Mouse (Mus musculus): ENCODE results near the gene Scn4b. TPM values are rescaled to one million over a fixed set of nuclear protein-coding genes. Genes with fewer than 3 reads are reported as not detected.

The Scn4b gene
- polyA plus RNA-seq, 1 experiment = 0.23 TPM

DNA sequence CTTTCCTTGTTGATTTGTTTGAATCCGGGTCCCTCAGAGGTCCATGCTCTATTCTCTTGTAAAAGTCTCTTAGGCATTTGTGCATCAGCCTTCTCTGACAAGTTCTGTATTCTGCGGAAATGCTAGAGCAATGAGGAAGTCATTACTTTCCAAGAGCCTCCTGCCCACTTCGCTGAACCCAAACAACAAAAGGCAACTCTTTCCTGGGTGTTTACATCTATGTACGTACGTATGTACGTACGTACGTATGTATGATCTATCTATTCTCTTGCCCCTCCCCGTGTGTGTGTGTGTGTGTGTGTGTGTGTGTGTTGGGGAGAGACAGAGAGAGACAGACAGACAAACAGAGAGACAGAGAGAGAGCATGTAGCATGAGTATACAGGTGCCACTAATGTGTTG lies 21.4 kb upstream of the Scn4b start:
- TF ChIP-seq POLR2A (IDR thresholded peaks at IDR 0.05; ENCODE audit: borderline replicate concordance, extremely low read depth, insufficient read depth, insufficient read length, poor library complexity, severe bottlenecking) = no peak
- no peak for TF ChIP-seq CTCF (IDR thresholded peaks at IDR 0.05; ENCODE audit: borderline replicate concordance, extremely low read depth, insufficient read depth, insufficient read length)
- DNase-seq (ENCODE audit: low read depth) = no peak

DNA sequence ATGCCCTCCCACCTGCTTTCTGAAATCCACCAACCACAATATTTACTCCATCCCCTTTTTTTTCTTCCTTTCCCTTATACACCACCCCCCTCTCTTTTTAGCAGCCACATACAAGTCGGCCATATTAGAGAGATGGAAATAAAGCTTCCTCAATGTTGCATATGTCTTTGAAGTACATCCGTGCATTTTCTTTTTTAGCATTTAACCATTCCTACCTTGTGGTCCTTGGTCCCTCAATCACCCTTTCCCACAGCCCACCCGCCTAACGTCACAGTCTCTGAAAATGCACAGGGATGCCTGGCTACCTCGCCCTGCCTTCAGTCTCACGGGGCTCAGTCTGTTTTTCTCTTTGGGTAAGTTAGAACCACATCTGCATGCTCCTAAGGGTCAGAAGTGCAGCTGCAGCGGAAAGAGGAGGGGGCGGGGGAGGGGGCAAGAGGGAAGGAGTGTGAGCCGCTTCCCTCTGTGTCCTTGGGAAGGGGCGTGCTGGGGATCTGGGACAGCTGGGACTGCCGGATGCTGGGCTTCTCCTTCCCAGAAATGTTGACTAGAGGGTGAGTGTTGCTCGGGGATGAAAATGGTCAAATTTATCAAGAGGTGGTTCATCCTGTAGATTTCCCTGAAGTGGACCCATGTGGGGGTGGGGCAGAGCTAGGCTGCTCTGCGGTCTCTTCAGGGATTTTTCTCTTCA lies 20.3 kb upstream of the Scn4b start, which contains the start of gene Scn2b:
Gene Scn2b, plus strand, starts transcription at position 42 of the 691 bp plus-strand sequence.
- peak; percentile 87 for DNase-seq (ENCODE audit: low read depth)
- TF ChIP-seq CTCF (IDR thresholded peaks at IDR 0.05; ENCODE audit: borderline replicate concordance, extremely low read depth, insufficient read depth, insufficient read length) (no peak), POLR2A (IDR thresholded peaks at IDR 0.05; ENCODE audit: borderline replicate concordance, extremely low read depth, insufficient read depth, insufficient read length, poor library complexity, severe bottlenecking) (no peak)

DNA sequence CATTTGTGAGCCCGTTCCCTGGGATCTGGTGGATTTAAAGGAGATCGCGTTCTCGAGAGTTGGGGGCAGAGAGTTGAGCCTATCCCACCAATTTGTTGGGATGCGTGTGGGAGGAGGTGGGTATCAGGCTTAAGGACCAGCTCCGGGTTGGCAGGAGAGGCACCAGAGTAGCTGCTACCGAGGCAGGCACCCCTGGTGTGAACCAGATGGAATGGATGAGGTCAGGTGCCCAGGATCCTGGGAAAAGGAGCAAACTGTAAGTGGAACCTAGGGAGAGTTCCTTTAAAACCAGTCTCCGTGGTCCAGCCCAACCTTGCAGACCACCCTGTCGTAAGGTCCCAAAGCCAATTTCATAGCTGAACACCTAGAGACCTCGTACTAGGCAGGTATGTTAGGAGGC lies 19.6 kb upstream of the Scn4b start:
- peak; percentile 9 for DNase-seq (ENCODE audit: low read depth)
- no peak for TF ChIP-seq CTCF (IDR thresholded peaks at IDR 0.05; ENCODE audit: borderline replicate concordance, extremely low read depth, insufficient read depth, insufficient read length)
- TF ChIP-seq POLR2A (IDR thresholded peaks at IDR 0.05; ENCODE audit: borderline replicate concordance, extremely low read depth, insufficient read depth, insufficient read length, poor library complexity, severe bottlenecking) = no peak

DNA sequence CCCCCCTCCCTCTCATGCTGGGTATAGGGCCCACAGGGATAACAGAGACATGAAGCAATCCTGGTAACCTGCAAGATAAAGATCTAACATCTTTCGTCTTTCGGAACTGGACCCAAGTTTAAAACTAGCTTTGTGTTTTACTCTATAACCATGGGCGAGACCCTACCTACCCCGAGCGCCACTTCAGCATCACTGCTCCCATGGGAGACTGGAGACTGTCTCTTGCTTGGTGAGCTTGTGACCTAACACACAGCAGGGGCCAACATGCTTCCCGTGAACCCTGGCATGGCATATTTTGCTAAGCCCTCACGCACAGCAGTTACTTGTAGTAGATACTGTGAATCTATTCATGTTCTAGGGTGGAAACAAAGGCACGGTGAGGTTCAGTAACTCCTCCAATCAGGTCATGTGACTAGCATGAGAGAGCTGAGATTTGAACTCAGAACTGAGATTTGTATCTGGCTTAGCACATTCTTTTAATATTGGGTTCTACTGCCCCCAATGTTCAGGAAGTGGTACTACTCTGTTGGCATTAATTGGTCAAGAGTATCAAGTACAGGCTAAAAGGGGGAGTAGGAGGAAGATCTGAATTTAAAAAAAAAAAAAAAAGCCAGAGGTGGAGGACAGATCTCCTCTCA lies 18.8 kb upstream of the Scn4b start:
- TF ChIP-seq POLR2A (IDR thresholded peaks at IDR 0.05; ENCODE audit: borderline replicate concordance, extremely low read depth, insufficient read depth, insufficient read length, poor library complexity, severe bottlenecking) = no peak
- DNase-seq (ENCODE audit: low read depth) = no peak

DNA sequence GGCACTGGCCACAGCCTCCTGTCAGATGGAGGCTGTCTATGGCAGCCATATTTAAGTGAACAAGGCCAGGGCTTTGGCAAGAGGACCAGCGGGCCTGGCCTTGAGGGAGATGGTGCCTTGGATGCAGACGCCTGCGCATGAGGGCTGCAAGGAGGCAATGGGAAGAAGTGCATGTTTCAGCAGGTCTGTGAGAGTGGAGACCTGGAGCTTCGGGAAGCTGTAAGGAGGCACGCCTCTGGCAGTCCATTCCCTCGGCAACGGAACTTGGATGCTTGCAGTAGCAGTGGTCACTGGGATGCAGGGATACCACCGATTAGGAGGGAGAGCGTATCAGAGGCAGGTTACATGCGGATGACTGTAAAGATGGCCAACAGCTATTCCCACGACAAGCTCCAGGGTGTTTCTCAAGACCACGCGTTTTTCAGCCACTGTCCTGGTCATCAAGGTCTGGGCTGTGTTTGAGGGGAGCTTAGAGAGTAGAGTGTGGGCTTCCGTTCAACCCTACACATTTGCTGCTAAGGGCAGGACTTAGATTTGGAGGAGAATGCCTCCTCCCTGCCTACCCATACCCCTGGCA lies 18.2 kb upstream of the Scn4b start:
- no peak for DNase-seq (ENCODE audit: low read depth)
- TF ChIP-seq POLR2A (IDR thresholded peaks at IDR 0.05; ENCODE audit: borderline replicate concordance, extremely low read depth, insufficient read depth, insufficient read length, poor library complexity, severe bottlenecking) (no peak), CTCF (IDR thresholded peaks at IDR 0.05; ENCODE audit: borderline replicate concordance, extremely low read depth, insufficient read depth, insufficient read length) (no peak)

DNA sequence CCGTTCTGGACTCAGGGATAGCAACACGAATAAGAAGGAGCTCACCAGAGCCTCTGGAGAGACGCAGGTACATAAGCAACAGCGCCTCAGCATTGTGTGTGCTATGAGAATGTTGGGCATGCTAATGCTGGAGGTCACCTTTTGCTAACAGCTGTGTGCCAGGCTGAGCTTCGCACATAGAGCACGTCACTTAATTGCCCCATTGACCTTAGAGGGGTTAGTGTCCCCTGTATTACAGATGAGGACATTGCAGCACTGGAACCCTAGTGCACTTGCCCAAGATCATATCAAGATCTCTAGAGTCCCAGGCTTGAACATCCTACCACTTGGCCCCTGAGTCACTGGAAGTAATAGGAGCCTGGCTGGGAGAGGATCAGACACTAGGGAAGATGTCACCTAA lies 17.6 kb upstream of the Scn4b start:
- DNase-seq (ENCODE audit: low read depth) = no peak
- TF ChIP-seq POLR2A (IDR thresholded peaks at IDR 0.05; ENCODE audit: borderline replicate concordance, extremely low read depth, insufficient read depth, insufficient read length, poor library complexity, severe bottlenecking) (no peak), CTCF (IDR thresholded peaks at IDR 0.05; ENCODE audit: borderline replicate concordance, extremely low read depth, insufficient read depth, insufficient read length) (no peak)

DNA sequence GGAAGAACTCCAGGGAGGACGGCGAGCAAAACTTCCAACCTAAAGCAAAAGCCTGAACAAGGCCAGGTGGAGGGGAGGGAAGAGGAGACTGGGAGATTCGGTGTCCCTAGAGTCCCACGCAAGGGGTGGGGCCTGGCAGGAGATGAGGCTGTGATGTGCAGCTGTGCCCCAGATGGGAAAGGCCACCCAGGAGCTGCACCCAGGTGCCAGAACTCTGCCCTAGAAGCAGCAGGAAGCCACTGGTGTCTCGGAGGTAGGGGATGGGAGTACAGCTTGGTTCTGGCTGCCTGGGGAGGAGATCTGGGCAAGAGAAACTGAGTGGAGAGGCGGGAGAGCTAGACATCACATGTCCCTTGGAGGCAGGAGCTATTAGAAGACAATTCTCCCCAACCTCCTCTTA lies 17.2 kb upstream of the Scn4b start:
- TF ChIP-seq CTCF (IDR thresholded peaks at IDR 0.05; ENCODE audit: borderline replicate concordance, extremely low read depth, insufficient read depth, insufficient read length) = no peak
- no peak for TF ChIP-seq POLR2A (IDR thresholded peaks at IDR 0.05; ENCODE audit: borderline replicate concordance, extremely low read depth, insufficient read depth, insufficient read length, poor library complexity, severe bottlenecking)
- no peak for DNase-seq (ENCODE audit: low read depth)

DNA sequence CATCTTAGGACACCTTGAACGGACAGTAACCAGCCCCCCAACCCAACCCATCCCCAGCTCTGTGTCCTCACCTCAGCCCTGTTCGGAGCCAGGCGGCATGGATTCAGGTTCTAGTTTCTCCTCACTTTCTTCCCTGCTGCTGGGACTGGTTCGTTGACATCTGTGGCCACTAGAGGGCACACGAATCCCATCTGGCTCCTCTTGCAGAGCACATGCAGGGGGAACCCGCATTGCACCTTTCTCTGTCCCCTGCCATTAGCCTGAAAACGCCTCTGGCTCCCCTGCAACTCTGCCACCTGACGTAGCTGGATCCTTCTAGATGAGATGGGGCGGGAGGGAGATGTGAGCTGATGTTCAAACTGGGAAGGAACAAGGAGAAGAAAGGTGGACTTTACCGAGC lies 16.4 kb upstream of the Scn4b start:
- TF ChIP-seq CTCF (IDR thresholded peaks at IDR 0.05; ENCODE audit: borderline replicate concordance, extremely low read depth, insufficient read depth, insufficient read length) = peak; percentile 95
- no peak for TF ChIP-seq POLR2A (IDR thresholded peaks at IDR 0.05; ENCODE audit: borderline replicate concordance, extremely low read depth, insufficient read depth, insufficient read length, poor library complexity, severe bottlenecking)
- peak; percentile 86 for DNase-seq (ENCODE audit: low read depth)

DNA sequence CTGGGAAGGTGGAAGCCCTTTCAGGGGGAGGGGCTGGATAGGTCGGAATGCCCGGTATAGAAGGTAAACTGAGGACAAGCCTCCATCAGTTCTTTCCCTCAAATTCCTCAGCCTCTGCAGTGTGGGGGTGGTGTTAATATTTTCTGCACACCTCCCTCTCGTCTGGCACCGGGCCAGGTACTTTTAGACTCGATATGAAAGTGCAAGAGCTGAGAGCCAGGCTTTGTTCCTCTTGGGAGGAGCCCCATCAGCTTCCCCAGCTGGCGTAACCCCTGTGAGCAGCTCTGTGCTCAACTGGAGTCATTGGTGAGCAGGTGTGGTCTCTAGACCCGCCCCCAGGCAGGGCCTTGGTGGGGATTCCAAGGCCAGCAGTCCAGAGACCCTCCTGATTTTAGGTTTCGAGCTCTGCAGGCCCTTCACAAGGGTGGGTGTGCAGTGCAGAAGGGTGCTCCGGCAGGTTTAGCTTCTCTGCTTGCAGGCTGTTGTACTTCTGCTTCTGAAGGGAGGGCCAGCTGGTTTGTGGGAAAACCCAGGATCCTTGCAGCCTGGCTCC lies 15.9 kb upstream of the Scn4b start:
- TF ChIP-seq POLR2A (IDR thresholded peaks at IDR 0.05; ENCODE audit: borderline replicate concordance, extremely low read depth, insufficient read depth, insufficient read length, poor library complexity, severe bottlenecking) = no peak
- TF ChIP-seq CTCF (IDR thresholded peaks at IDR 0.05; ENCODE audit: borderline replicate concordance, extremely low read depth, insufficient read depth, insufficient read length) = no peak
- peak; percentile 20 for DNase-seq (ENCODE audit: low read depth)

DNA sequence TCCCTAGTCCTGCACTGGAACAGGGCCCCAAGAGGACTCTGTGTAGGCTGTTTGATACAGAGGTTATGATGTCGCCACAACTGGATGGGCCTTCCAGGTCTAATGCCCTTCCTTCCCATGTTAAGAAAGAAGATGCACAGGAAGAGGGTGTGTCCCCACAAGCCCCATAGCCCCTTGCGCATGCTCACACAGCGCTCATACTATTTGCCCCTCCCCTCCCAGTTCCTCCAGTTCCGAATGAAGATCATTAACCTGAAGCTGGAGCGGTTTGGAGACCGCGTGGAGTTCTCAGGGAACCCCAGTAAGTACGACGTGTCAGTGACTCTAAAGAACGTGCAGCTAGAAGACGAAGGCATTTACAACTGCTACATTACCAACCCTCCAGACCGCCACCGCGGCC lies 13.0 kb upstream of the Scn4b start:
- no peak for DNase-seq (ENCODE audit: low read depth)
- TF ChIP-seq POLR2A (IDR thresholded peaks at IDR 0.05; ENCODE audit: borderline replicate concordance, extremely low read depth, insufficient read depth, insufficient read length, poor library complexity, severe bottlenecking) (no peak), CTCF (IDR thresholded peaks at IDR 0.05; ENCODE audit: borderline replicate concordance, extremely low read depth, insufficient read depth, insufficient read length) (no peak)

DNA sequence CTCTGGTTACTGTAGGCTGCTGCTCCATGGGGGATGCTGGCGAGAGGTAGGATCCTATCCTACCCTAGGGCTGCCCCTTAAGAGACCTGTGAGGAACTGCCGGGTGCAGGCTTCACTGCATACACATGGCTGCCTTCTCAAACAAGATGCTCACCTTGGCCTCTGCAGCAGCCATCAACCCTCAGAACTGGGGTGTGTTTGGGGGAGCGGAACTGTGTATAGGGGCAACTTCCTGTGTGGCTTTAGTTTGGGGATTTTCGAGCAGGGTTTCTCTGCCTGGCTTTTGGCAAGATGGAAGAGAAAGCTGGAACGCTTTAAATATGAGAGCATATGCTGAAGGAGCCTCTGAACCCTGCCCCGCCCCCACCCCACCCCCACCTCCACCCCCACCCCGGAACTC lies 11.3 kb upstream of the Scn4b start:
- no peak for TF ChIP-seq CTCF (IDR thresholded peaks at IDR 0.05; ENCODE audit: borderline replicate concordance, extremely low read depth, insufficient read depth, insufficient read length)
- no peak for TF ChIP-seq POLR2A (IDR thresholded peaks at IDR 0.05; ENCODE audit: borderline replicate concordance, extremely low read depth, insufficient read depth, insufficient read length, poor library complexity, severe bottlenecking)
- no peak for DNase-seq (ENCODE audit: low read depth)
